Mouse (Mus musculus) urinary bladder, adult 2 months (tissue): ENCODE measurements around the gene Specc1. TPM values are rescaled to one million over a fixed set of nuclear protein-coding genes. Genes with fewer than 3 reads are reported as not detected.

ENCODE experiments used
- DNase-seq: peaks from one replicate; pipeline ENCODE4 v3.0.0; 2022; ENCODE audit warnings: low spot score
- polyA plus RNA-seq: library from polyadenylated mRNA; depleted of rRNA; stranded (reverse); fragments of >200 nt; gene quantifications from 2 replicates; pipeline ENCODE4 v1.2.3, GENCODE M21; 2012

Specc1 gene
- polyA plus RNA-seq, 1 experiment = 10.3 TPM

DNA sequence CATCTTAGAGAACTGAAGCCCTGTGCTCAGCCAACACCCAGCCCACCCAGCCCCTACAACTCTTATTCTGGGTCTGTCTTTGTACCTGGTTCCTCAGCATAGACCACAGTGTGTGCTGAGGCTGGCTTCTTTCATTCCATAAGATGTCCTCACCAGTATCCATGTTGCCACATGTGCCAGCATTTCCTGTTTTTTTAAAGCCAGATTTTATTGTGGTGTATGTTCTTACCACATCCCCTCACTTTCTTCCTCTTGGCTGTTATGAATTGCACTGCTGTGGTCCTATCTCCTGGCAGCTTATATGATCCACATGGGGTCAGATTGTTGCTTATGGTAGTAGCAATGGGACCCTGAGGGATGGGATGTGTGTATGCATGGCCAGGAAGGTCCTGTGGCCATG is 92.6 kb downstream of the Specc1 start:
- no peak for DNase-seq

DNA sequence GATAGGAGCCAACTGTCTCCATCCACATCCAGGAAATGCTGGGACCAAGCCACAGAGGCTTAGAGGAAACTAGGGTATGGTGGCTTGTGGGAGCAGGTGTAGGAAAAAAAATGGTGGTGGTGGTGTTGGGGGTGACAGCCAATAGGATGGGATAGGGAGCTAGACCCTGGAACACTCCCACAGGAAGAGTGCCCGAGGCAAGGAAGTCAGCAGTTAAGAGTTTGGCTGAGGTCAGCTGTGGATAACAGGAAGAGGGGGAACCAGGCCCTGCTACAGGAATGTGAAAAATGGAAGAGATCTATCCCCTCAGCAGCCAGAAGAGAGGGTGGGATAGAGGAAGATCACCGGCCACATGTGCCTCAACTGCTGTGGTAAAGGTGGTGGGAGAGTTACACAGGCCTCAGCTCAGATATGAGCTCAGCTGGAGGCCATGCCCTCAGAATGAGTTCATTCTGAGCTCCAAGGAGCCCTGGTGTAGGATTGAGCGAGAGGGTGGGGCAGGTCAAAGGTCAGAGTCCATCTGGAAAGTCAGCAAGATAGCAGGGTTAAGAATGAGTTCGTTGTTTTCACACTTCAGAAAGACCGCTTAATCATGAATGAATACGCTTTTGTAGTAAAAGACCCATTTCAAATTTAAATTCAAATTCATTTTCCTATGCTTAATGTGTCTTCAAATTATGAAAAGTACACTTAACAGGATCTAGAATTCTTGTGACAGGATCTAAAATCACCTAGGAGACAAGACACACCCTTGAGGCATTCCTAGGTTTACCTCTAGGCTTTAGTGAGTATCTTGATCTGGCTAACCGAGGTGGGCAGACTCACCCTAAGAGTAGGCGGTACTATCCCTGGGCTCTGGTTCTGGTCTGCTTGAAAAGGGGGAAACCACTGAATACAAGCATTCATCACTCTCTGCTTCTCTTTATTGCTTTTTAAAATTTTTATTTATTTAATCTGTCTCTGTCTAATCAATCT is 94.1 kb downstream of the Specc1 start:
- DNase-seq = no peak

DNA sequence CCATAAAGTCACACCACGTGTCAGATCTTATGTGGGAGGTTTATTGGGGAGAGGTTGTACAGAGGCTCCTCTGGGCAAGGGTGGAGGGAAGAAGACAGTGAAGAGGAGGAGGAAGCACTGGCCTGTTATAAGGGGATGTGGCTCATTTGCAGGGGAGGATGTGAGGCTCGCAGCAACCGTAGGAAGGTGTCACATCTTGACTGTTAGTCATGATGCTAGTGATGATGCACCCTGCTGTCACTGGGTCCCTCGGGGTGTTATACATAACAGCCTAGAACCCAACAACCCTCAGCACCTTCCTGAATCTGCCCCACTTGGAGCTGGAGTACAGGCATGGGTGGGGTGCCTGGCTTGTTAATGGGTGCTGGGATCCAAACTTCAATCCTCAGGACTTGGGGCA is 94.9 kb downstream of the Specc1 start:
- no peak for DNase-seq

DNA sequence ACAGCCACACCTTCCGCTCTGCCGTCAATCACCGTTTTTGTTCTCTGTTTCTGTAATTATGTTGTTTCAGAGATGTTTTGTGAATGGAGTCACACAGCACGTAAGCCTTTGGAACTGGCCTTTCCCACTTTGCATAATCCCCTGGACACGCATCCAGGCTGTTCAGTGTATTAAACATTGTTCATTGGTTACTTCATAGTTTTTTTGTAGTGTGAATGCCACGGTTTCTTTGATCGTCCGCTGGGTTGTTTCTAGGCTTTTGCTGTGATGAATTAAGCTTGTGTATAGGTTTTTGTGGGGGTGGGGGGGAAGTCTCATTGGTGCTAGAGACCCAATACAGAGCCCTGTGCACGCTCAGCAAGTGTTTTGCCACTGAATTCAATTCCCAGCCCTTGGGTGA is 97.4 kb downstream of the Specc1 start:
- DNase-seq = no peak

DNA sequence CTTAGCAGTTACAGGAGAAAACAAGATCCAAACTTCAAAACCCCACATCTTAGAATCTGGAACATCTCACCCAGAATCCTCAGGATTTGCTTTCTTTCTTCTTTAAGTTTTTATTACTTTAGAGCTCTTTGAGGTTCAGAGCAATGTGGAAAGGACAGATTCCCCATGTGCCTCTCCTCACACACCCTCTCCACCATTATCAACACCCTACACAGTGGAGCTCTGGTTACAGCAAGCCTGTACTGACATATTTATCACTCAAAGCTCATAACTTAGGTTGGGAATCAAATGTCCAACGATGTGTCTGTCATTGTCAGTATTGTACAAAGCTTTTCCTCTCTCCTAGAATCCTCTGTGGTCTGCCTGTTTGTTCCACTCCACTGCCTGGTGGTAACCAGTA is 108.0 kb downstream of the Specc1 start:
- no peak for DNase-seq

DNA sequence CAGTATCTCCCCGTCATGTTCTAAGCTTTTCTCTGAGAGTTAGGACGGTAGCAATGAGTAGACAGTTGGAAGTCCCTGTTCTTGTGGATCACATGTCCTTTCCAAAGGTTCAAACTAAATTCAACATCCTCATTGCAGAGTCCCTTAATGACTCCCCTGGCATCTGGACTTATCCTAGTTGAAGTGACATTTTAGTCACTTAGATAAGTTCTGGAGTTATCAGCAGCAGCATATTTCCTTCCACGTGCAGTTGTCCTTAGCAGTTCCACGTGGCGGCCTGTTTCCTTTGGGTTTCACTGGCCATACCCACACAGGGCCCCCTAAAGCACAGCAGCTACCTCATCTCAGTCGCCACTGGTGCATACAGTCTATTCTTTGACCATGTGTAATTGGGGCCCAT is 109.1 kb downstream of the Specc1 start:
- DNase-seq = no peak

DNA sequence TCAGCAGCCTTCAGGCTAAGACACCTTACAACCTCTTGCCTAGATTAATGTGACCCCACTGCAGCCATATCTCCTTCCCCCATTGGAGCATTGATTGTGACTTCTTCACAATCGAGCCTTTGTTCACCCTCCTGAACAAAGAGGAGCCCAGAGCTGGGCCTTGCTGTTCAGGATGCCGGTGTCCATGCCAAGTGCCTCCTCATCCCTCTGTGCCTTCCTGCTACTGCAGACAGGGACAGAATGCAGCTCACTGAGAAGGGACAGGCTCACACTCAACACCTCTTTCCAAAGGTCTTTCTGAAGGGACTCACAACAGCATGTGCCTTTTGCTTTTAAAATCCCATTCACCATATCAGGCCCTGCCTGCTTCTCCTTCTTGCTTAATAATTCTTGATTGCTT is 113.0 kb downstream of the Specc1 start:
- DNase-seq = no peak

DNA sequence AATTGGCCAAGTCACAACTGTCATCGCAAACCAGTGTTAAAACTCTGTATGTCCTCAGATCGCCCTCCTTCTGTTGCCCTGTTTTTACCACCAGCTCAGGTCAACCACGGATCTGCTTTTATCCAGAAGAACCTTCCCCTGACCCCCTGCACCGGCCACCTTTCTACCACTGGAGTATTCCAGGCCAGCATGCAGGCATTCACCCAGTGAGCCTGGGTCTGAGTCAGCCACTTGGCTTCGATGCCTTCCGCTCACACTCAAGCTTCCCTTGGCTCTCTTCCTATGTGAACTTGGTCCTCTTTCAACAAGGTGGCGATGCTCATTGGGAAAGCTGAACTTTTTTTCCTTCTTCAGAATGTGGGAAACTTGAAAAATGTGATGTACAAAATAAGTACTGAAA is 113.6 kb downstream of the Specc1 start:
- no peak for DNase-seq

DNA sequence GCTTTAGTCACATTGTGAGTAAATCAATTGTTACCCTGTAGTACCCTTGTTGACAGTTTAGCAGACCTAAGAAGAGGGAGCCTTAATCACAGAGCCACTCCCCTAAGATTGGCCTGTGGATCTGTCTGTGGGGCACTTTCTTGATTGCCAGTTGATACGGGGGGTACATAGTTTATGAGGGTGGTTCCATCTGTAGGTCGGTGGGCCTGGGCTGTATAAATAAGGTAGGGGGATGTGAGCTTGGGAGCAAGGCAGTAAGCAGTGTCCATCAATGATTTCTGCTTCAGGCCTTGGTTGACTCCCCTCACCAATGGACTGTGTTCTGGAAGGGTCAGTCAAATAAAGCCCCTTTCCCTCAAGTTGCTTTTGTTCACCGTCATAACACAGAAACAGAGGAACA is 115.8 kb downstream of the Specc1 start:
- no peak for DNase-seq

DNA sequence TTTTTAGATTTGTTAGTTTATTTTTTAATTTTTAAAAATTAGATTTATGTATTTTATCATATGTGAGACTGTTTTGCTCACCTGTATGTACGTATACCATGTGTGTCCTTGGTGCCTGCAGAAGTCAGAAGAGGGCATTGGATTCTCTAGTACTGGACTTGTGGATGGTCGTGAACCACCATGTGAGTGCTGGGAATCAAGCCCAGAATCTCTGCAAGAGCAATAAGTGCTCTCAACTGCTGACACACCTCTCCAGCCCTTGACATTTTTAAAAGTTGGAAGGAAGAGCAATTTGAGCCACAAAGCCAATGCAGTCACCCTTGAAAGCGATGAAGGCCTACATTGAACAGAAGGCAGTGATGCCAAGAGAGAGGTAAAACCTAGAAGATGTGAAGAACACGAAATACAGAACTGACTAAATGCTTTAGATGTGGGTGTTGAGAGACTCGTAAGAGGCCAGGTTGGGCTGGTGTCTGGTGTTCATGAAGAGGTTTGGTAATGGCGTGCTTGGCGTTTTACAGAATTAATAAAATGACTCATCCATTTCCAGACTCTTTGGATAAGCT is 117.1 kb downstream of the Specc1 start:
- DNase-seq = no peak

DNA sequence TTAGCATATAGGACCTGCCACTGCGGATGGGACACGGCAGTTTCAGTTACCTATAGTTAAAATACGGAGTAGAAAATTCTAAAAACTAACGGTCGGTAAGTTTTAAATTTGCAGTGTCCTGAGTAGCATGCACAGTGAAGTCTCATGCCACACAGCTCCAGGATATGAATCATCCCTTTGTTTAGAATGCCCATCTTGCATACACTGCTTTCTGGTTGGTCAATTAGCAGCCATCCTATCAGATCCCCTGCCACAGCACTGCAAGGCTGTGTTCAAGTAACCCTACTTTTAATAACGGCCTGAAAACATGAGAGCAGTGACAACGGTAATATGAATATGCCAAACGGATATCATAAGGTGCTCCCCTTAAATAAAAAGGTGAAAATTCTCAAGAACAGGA is 118.0 kb downstream of the Specc1 start:
- DNase-seq = no peak

DNA sequence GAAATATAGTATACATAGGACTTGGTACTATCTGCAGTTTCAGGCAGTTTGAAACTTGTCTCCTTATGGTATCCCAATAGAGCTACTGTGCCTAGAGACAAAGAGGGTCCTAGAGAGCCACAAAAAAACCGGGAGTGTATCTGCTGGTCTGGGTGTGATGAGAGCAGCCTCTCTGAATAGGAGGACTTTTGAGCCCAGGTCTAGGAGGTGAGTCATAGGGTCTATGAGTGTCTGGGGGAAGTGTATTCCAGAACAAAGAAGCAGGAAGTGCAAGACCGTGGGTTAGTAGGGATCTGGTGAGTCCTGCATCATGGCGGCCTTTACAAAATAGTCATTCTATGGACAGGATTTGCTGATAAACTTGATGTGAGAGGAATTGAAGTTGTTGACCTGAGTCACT is 118.5 kb downstream of the Specc1 start:
- no peak for DNase-seq

DNA sequence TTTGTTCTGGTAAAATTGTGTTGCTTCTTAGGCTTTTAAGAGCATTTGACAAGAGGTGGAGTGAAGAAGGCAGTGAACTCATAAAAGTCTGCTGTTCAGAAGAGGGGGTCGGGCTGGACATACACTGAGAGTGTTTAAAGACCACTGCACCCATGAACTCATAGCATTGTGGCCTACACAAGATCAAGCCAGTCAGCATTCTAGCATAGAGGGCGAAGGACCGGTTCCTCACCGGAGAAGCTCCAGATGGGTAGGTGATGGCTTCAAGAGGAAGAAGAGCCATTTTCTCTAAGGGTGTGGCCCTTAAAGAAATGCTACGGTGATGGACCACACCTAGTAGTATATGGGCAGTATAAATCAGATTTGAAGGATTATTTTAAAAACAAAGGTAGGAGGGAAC is 119.0 kb downstream of the Specc1 start:
- DNase-seq = no peak

DNA sequence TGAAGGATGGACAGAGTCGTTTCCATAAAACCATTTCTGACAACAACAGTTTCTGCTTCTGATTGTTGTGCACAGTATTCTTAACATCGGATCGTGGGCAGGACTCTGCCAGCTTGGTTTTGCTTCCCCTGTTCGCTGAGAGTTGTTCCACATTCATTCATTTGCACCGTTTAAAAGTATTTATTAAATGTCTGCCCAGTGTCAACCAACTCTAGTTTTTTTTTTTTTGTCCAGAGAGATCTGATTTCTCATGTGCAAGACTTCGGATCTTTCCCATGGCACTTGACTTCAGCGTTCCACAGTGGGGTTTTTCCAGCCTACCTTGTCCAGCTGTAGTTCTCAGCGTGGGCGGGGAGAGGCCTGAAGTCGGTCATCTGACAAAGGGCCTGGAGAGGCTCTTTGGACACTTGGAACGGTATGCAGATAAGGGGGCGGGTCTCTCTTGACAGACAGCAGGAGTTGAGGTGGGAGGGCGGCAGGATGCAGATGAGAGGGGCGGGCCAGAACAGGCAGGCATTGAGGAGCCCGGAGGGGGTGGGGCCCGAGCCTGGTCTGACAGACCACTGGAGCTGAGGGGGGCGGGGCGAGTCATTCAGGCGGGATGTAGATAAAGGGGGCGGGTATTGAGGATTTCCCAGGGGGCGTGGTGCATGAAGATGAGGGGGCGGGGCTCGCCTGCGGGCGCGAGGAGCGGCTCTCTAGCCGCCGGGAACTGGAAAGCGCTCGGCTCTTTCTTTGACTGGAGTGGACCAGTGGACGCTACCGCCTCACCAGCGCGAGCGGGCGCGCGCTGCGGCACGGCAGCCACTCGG is 120.0 kb downstream of the Specc1 start:
- peak; percentile 78 for DNase-seq

DNA sequence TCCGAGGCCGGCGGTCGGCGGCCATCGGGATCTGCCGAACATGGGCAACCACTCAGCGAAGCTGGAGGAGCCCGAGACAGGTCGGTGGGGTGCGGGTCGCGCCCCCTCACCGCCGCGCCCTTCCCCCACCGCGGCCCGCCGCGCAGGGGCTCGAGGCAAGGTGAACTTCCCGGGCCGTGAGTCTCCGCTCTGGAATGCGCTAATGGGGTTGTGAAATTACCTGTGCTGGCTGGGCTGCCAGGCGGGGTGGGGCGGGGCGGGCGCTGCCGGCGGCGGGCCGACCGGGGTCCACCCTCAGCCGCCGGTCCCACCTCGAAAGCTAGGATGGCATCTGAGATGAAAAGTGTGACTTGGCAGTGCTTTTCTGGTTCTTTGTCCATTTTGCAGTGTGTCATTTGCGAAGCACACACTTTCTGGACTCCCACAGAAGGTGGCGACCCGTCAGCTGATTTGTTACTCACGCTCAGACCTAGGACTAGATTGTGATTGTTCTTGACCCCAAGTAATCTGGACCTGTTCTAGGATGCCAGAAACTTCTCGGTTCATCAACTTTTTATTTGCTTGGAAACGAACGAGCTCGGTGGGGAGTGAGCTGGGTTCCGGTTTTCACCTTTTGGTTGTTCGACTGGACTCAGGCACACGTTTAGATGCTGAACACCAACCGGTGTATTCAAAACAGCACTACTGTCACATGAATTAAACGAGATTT is 120.7 kb downstream of the Specc1 start:
- no peak for DNase-seq

DNA sequence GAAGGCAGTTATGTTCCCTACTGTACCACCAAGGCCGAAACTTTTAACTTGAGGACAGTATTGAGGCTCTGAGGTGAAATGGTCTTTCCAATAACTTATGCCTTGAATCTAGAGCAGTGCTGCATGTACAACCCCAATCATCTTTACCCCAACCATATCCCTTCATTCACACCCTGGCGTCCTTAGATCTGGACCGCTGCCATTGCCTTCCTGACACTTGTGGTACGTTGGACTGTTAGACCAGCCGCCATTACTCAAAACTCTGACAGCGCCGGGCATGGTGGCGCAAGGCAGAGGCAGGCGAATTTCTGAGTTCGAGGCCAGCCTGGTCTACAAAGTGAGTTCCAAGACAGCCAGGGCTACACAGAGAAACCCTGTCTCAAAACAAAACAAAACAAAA is 121.8 kb downstream of the Specc1 start:
- DNase-seq = no peak

DNA sequence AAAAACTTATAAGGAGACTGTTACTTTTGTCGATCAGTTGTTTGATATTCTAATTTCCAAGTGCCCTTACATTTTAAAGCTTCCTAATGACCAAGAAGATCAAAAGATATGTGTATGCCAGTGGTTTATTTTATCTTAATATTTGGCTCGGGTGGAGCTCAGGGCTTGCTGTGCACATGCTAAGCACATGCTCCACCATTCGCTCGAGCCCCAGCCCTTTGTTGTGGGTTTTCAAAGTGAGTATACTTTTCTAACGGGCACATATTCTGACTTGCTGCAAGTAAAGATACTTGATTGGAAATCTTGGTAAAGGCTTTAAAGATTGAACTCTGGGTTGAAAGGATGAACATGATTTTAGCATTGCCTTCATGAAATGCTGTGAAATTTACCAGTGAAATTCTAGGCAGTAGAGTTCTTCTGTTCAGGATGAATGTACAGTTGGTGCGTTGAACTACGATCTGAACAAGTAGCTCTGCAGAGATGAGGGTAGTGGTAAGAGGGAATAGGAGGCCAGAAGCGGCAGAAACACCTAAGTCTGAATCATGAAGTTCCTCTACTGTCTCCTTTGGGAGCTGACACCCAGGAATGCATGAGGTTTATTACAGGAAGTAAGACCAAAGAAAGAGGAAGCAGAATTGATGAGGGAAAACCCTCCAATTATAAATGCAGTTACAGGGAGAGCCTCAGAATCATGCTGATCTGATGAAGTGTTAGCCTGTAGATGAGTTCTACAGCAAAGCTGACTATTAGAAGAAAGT is 122.7 kb downstream of the Specc1 start:
- no peak for DNase-seq

DNA sequence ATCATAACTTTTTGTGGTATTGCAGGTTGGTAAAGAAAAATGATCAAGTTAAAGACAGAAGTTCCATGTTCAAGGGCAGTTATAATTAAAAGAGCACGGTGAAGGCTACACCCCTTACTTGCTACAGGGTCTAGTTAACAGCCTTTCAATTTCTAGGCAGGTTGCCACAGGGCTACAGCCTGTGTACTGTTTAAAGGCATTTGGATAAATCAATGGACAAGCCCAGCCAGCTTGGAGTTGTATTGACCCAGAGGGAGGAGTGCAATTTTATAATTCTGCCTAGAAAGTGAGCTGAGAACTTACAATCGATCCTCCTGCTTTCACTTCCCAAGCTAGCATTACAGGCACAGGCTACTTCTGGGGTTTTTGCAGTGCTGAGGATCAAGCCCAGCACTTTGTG is 123.9 kb downstream of the Specc1 start:
- no peak for DNase-seq

DNA sequence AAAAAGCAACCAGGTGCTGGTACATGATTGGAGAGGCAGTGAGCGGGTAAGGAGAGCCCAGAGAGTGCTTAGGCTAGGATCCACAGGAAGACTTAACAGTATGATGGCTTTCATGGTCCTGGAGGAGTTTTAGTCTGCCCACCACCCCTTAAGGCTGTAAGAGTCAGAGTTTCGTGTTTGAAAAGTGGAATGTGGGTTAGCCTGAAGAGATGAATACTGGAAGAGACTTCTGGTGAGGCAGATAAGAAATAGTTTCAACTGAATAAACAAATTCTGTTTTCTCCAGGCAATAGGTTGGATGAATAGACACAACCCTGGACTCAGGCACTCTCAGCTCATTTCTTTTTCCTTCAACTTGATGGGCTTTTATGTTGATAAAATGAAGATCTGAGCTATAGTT is 130.1 kb downstream of the Specc1 start:
- no peak for DNase-seq

DNA sequence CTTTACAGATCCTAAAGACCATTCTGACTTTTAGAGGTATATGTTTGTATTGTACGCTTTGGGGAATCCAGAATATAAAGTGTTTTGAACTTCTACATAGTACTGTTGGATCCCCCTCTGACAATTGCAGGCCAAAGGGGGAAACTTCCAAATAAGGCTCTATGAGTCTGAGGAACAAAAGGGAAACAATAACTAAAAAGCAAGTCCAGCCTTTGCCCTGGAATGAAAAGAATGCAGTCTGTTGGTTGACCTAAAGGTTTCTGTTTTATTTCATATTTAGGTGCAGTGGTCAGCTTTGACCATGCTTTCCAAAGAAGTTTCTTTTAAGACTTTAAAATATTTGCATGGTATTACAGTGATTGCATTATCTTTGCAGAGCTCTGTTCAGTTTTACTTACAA is 130.5 kb downstream of the Specc1 start:
- no peak for DNase-seq

DNA sequence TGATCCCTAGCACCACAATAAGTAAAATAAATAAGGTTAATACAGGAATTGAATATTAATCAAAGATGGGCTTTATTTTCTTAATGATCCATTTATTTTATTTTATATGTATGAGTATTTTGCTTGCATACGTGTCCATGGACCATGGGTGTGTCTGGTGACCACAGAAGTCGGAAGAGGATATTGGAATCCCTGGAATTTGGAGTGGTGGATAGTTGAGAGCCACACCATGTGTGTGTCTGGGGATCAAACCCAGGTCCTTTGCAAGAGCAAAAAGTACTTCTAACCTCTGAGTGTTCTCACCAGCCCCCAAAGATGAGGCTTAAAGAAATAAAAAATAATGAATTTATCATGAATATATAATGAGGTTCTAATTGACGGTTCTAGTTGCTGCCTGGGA is 132.1 kb downstream of the Specc1 start:
- DNase-seq = no peak
